In genomic region chr7:48877786-48878390, GRCm38 (mm10) we compare ENCODE assay signal across 21 mouse cellular contexts. TPM values are rescaled to one million over a fixed set of nuclear protein-coding genes. Genes with fewer than 3 reads are reported as not detected.
DNase-seq lines count a peak whose midpoint lies in the region; ATAC-seq and TF ChIP-seq lines count a peak whose summit lies in the region.
"Had no signal": no experiment of that assay in that cellular context is flagged by ENCODE, and none has a peak within 500 bp of the region (broad histone marks: within the 10 kb centered on the region; RNA-seq: fewer than 3 reads in every experiment).

No protein-coding gene starts in this region.

- no peaks in the 10 kb centered on the region for H3K9me3 ChIP-seq in intestine, embryonic 16.5 days (ENCODE audit: control insufficient read depth, low read length)
- H3K9me3 ChIP-seq: forebrain, embryonic 13.5 days; hindbrain, embryonic 15.5 days; neural tube, embryonic 13.5 days had no signal

- H3K4me3 ChIP-seq in kidney, adult 2 months (ENCODE audit: insufficient read depth, low read depth, low read length): no peak overlapping the region
- H3K4me3 ChIP-seq in C2C12 (ENCODE audit: insufficient read depth, poor library complexity, severe bottlenecking): no peak overlapping the region
- H3K4me3 ChIP-seq in intestine, embryonic 16.5 days (ENCODE audit: low read length): peak overlapping the region; percentile 34
- H3K4me3 ChIP-seq in myocyte: peak overlapping the region; percentile 75
- H3K4me3 ChIP-seq: forebrain, embryonic 13.5 days; heart, adult 2 months; hindbrain, embryonic 15.5 days; neural tube, embryonic 13.5 days had no signal

- ATAC-seq in intestine, embryonic 16.5 days: peak; percentile 41
- ATAC-seq: forebrain, embryonic 13.5 days; lung, postnatal 0 days had no signal

- H3ac ChIP-seq in C2C12 (ENCODE audit: control insufficient read depth, insufficient read length, low read depth): peak overlapping the region; percentile 66
- no peak overlapping the region for H3ac ChIP-seq in myocyte (ENCODE audit: control insufficient read depth, insufficient read length)

- peak; percentile 19 for DNase-seq in kidney, adult 2 months
- no peak for DNase-seq in kidney, adult 11 months
- no peak for DNase-seq in neural tube, embryonic 10.5 days (ENCODE audit: extremely low spot score, low spot score)
- no peak for DNase-seq in adrenal gland, adult 18-20 months (ENCODE audit: low spot score in 2 of 2)
- DNase-seq: B cell, adult 2 months; cerebellum, adult 18-20 months; heart, adult 2 months; heart, postnatal 10 days; kidney, postnatal 25 days; layer of hippocampus, adult 9-11 months; thymus, postnatal 4 days had no signal

- no peaks in the 10 kb centered on the region for H3K36me3 ChIP-seq in kidney, adult 2 months (ENCODE audit: control insufficient read depth, insufficient read depth, low read length)
- H3K36me3 ChIP-seq in C2C12 (ENCODE audit: control insufficient read depth, insufficient read depth) (peaks cover 66% of the 10 kb centered on the region), myocyte (ENCODE audit: control insufficient read depth, insufficient read depth) (peaks cover 32% of the 10 kb centered on the region)
- H3K36me3 ChIP-seq in intestine, embryonic 16.5 days (ENCODE audit: control insufficient read depth, insufficient read depth, low read length): peaks cover 18% of the 10 kb centered on the region
- H3K36me3 ChIP-seq: hindbrain, embryonic 15.5 days had no signal

- peak overlapping the region; percentile 58 for H3K9ac ChIP-seq in intestine, embryonic 16.5 days (ENCODE audit: low read depth, low read length)
- H3K9ac ChIP-seq: forebrain, embryonic 13.5 days; hindbrain, embryonic 15.5 days; neural tube, embryonic 13.5 days had no signal

- H3K27me3 ChIP-seq in kidney, adult 2 months (replicated peaks; ENCODE audit: control insufficient read depth, insufficient read depth, low read length): no peaks in the 10 kb centered on the region
- H3K27me3 ChIP-seq in C2C12 (ENCODE audit: control insufficient read depth, insufficient read depth, insufficient read length): no peaks in the 10 kb centered on the region
- H3K27me3 ChIP-seq in intestine, embryonic 16.5 days (replicated peaks; ENCODE audit: control insufficient read depth, insufficient read depth, low read length): no peaks in the 10 kb centered on the region
- H3K27me3 ChIP-seq in myocyte (ENCODE audit: control insufficient read depth, insufficient read depth, insufficient read length): no peaks in the 10 kb centered on the region

- H3K79me3 ChIP-seq in C2C12 (ENCODE audit: low read depth): peaks cover 51% of the 10 kb centered on the region

- H3K4me1 ChIP-seq in kidney, adult 2 months (ENCODE audit: control insufficient read depth, insufficient read depth, low read length): peaks cover 3% of the 10 kb centered on the region; the same call in 1 of the 2 replicates
- peaks cover 27% of the 10 kb centered on the region for H3K4me1 ChIP-seq in intestine, embryonic 16.5 days (ENCODE audit: control insufficient read depth, insufficient read depth, low read length)

- H3K79me2 ChIP-seq in C2C12 (ENCODE audit: control insufficient read depth, insufficient read depth) (peaks cover 80% of the 10 kb centered on the region), myocyte (ENCODE audit: control insufficient read depth, insufficient read depth) (peaks cover 53% of the 10 kb centered on the region)

- no peak for TF ChIP-seq POLR2A in kidney, adult 2 months (IDR thresholded peaks at IDR 0.05; ENCODE audit: low read depth, low read length)
- TF ChIP-seq POLR2A in myocyte (IDR thresholded peaks at IDR 0.05; ENCODE audit: insufficient read length, low read depth): peak; percentile 42

- peak overlapping the region; percentile 42 for H3K4me2 ChIP-seq in intestine, embryonic 16.5 days (ENCODE audit: low read depth, low read length)
- peak overlapping the region; percentile 99 for H3K4me2 ChIP-seq in myocyte (ENCODE audit: low read depth)
- H3K4me2 ChIP-seq: hindbrain, embryonic 15.5 days; neural tube, embryonic 13.5 days had no signal

- 47% methylated on average over 15 of the region's 15 CpGs for WGBS in kidney, adult 2 months
- 29% methylated on average over 15 of the region's 15 CpGs for WGBS in intestine, embryonic 16.5 days

- no peak overlapping the region for H3K27ac ChIP-seq in kidney, adult 2 months (ENCODE audit: insufficient read depth, low read depth, low read length)
- peak overlapping the region; percentile 88 for H3K27ac ChIP-seq in intestine, embryonic 16.5 days (ENCODE audit: low read length)
- H3K27ac ChIP-seq: forebrain, embryonic 13.5 days; heart, adult 2 months; hindbrain, embryonic 15.5 days; neural tube, embryonic 13.5 days had no signal

- no peak for TF ChIP-seq CTCF in kidney, adult 2 months (conservative IDR thresholded peaks at IDR 0.05; ENCODE audit: insufficient read depth, insufficient read length, low read depth, low read length)
- no peak for TF ChIP-seq CTCF in C2C12 (IDR thresholded peaks at IDR 0.05; ENCODE audit: control insufficient read depth, insufficient read depth, insufficient read length)

TF ChIP-seq in C2C12, 6 proteins besides CTCF, POLR2A, EP300 and RAD21:
- TF ChIP-seq FOSL1 (IDR thresholded peaks at IDR 0.05; ENCODE audit: insufficient read depth, low read length, poor library complexity, severe bottlenecking) (peak; percentile 58), MYOG (IDR thresholded peaks at IDR 0.05; ENCODE audit: control insufficient read depth, extremely low read depth, insufficient read length) (no peak), CEBPB (IDR thresholded peaks at IDR 0.05; ENCODE audit: low read depth) (no peak), USF1 (IDR thresholded peaks at IDR 0.05; ENCODE audit: low read depth) (no peak), MAX (IDR thresholded peaks at IDR 0.05) (peak; percentile 59), MYOD1 (IDR thresholded peaks at IDR 0.05; ENCODE audit: control insufficient read depth, insufficient read length, low read depth) (peak; percentile 95)

TF ChIP-seq in myocyte, 11 proteins besides CTCF, POLR2A, EP300 and RAD21:
- TF ChIP-seq E2F4 (IDR thresholded peaks at IDR 0.05; ENCODE audit: insufficient read depth) (no peak), TCF12 (IDR thresholded peaks at IDR 0.05; ENCODE audit: insufficient read depth, poor library complexity, severe bottlenecking) (peak; percentile 80), POLR2AphosphoS2 (IDR thresholded peaks at IDR 0.05; ENCODE audit: insufficient read length, low read depth) (peak; percentile 65), SRF (IDR thresholded peaks at IDR 0.05; ENCODE audit: control insufficient read depth, insufficient read length, low read depth) (no peak), MYOG (IDR thresholded peaks at IDR 0.05; ENCODE audit: control insufficient read depth in 1 of 3, insufficient read depth in 1 of 3, insufficient read length in 2 of 3, low read depth in 2 of 3) (peak in 2 of 3 experiments; percentile 63 to 86), CEBPB (IDR thresholded peaks at IDR 0.05; ENCODE audit: insufficient read depth, poor library complexity, severe bottlenecking) (no peak), TCF3 (IDR thresholded peaks at IDR 0.05; ENCODE audit: insufficient read length, low read depth) (peak; percentile 22), MYOD1 (IDR thresholded peaks at IDR 0.05; ENCODE audit: control insufficient read depth in 1 of 3, insufficient read length in 2 of 3, low read depth in 2 of 3) (peak; percentile 46 to 93 (median 90))

RNA-seq across cellular contexts. Expression of gene E2f8, which starts 3.5 kb away (rescaled TPM):
- 0.12 and 0.28 TPM in 2 replicates for polyA plus RNA-seq in kidney, adult 2 months (2012; rRNA removed)
- polyA plus RNA-seq in C2C12 (2012; fragmentation: generic; extraction: Trizol) (28.2 TPM), myocyte (2012; fragmentation: generic; extraction: Trizol) (19.7 TPM)
- polyA plus RNA-seq in intestine, embryonic 16.5 days (2015; fragmentation: Nextera tagmentation; extraction: Ambion mirVana): 21.9 and 24.2 TPM in 2 replicates
- total RNA-seq in adrenal gland, adult 18-20 months (2021): under 1 TPM; 0.45 to 0.53 TPM

RNA-seq across cellular contexts. Expression of gene Csrp3, which starts 30.1 kb away (rescaled TPM):
- 5.1 TPM in 1 of 2 replicates, not detected in the other for polyA plus RNA-seq in kidney, adult 2 months (2012; rRNA removed)
- polyA plus RNA-seq in C2C12 (2012; fragmentation: generic; extraction: Trizol): 0.33 TPM
- 1.1 and 2.1 TPM in 2 replicates for polyA plus RNA-seq in intestine, embryonic 16.5 days (2015; fragmentation: Nextera tagmentation; extraction: Ambion mirVana)
- 158 TPM for polyA plus RNA-seq in myocyte (2012; fragmentation: generic; extraction: Trizol)
- under 1 TPM in 1 of 2 experiments, not detected in 1; 0.38 TPM for total RNA-seq in adrenal gland, adult 18-20 months (2021)
- total RNA-seq: left cerebral cortex, postnatal 14 days; midbrain, postnatal 0 days had no signal
- polyA plus RNA-seq: cortical plate, adult 2 months; forebrain, embryonic 13.5 days had no signal

RNA-seq across cellular contexts. Expression of gene Nav2, which starts 30.6 kb away (rescaled TPM):
- polyA plus RNA-seq in kidney, adult 2 months (2012; rRNA removed): 18.3 and 18.4 TPM in 2 replicates
- 4.7 TPM for polyA plus RNA-seq in C2C12 (2012; fragmentation: generic; extraction: Trizol)
- polyA plus RNA-seq in intestine, embryonic 16.5 days (2015; fragmentation: Nextera tagmentation; extraction: Ambion mirVana): 14.4 and 15.3 TPM in 2 replicates
- 21.9 TPM for polyA plus RNA-seq in myocyte (2012; fragmentation: generic; extraction: Trizol)
- 1 to 10 TPM; 6.1 to 7.5 TPM for total RNA-seq in adrenal gland, adult 18-20 months (2021)

Comparison
In these comparisons a context has a peak if more than half of its experiments do, and no peak if none do; other contexts are left out.
1. H3K4me3 ChIP-seq: peak in intestine, embryonic 16.5 days (single experiment) and myocyte (single experiment); none in kidney, adult 2 months (single experiment) and C2C12 (single experiment).
2. RNA of gene E2f8, which starts 3.5 kb away (polyA plus RNA-seq): 28.2 TPM in C2C12 (single experiment), 21.9 to 24.2 TPM in intestine, embryonic 16.5 days and 19.7 TPM in myocyte (single experiment); 0.12 to 0.28 TPM in kidney, adult 2 months; every median in the first group is over 10 times any median in the second.
3. RNA of gene Csrp3, which starts 30.1 kb away (polyA plus RNA-seq): 158 TPM in myocyte (single experiment); 5.1 TPM in kidney, adult 2 months, 1.1 to 2.1 TPM in intestine, embryonic 16.5 days and 0.33 TPM in C2C12 (single experiment); every median in the first group is over 10 times any median in the second.